Mouse (Mus musculus) left cerebral cortex, postnatal 36 days (tissue): Measurements from ENCODE around the gene Gpat2. TPM values are rescaled to one million over a fixed set of nuclear protein-coding genes. Genes with fewer than 3 reads are reported as not detected.
A peak's percentile ranks its signal among the peaks of the same experiment; 100 is the strongest.

Experiments used
- DNase-seq, 2 experiments: peaks; one replicate each; pipeline ENCODE4 v3.0.0; 2021 to 2022; ENCODE audit warnings: low spot score in 2 of 2, mixed read lengths in 1 of 2
- intact Hi-C: fragments of 180-260 bp; cut with DNase I; formaldehyde crosslinking; loops from one replicate; pipeline ENCODE4 v1.15.1; 2025
- total RNA-seq, 2 experiments: library from RNA; stranded (reverse); gene quantifications; 2 replicates each; pipeline ENCODE4 v1.2.3; 2021

Gpat2 gene
- under 1 TPM in 1 of 2 experiments, not detected in 1; 0.63 TPM for total RNA-seq

GRCm38 (mm10) chr2:127424977-127425376 lies at the start of gene Gpat2:
TSS of gene Gpat2 (plus strand) at chr2:127425199.
- DNase-seq, result no peak
- intact Hi-C loops, result no loop called here

GRCm38 (mm10) chr2:127375759-127376341 lies 49.1 kb upstream of the Gpat2 start:
- no peak for DNase-seq
- intact Hi-C loops, result no loop called here

GRCm38 (mm10) chr2:127376423-127377051 lies 48.5 kb upstream of the Gpat2 start:
- intact Hi-C loops, result no loop called here

GRCm38 (mm10) chr2:127377942-127378610 lies 46.9 kb upstream of the Gpat2 start:
- intact Hi-C loops, result no loop called here
- DNase-seq, result no peak

More at GRCm38 (mm10) chr2:127376423-127377051, 48.5 kb upstream of the Gpat2 start:
- no peak for DNase-seq

- DNase-seq, result no peak
- intact Hi-C loops, result no loop called here
Measured at GRCm38 (mm10) chr2:127378611-127378990, 46.4 kb upstream of the Gpat2 start.

GRCm38 (mm10) chr2:127379250-127379649 lies 45.7 kb upstream of the Gpat2 start:
- intact Hi-C loops, result no loop called here
- no peak for DNase-seq

- intact Hi-C loops, result no loop called here
Measured at GRCm38 (mm10) chr2:127383881-127384280, 41.1 kb upstream of the Gpat2 start.

GRCm38 (mm10) chr2:127387521-127387920 lies 37.5 kb upstream of the Gpat2 start:
- intact Hi-C loops, result no loop called here
- no peak for DNase-seq

More at GRCm38 (mm10) chr2:127383881-127384280, 41.1 kb upstream of the Gpat2 start:
- no peak for DNase-seq

- no peak for DNase-seq
- intact Hi-C loops, result no loop called here
Measured at GRCm38 (mm10) chr2:127390352-127390751, 34.6 kb upstream of the Gpat2 start.

- intact Hi-C loops, result no loop called here
- no peak for DNase-seq
Measured at GRCm38 (mm10) chr2:127390846-127391245, 34.2 kb upstream of the Gpat2 start.

GRCm38 (mm10) chr2:127391323-127391722 lies 33.7 kb upstream of the Gpat2 start:
- intact Hi-C loops, result no loop called here
- no peak for DNase-seq

GRCm38 (mm10) chr2:127394606-127395161 lies 30.3 kb upstream of the Gpat2 start:
- DNase-seq, result no peak
- intact Hi-C loops, result no loop called here

- DNase-seq, result no peak
- intact Hi-C loops, result no loop called here
Measured at GRCm38 (mm10) chr2:127398738-127399137, 26.3 kb upstream of the Gpat2 start.

- no peak for DNase-seq
- intact Hi-C loops, result loop anchor here (5.0 kb wide), 1 partner anchor 39 kb away; no protein-coding TSS in a partner anchor
Measured at GRCm38 (mm10) chr2:127411126-127411525, 13.9 kb upstream of the Gpat2 start.

GRCm38 (mm10) chr2:127415806-127416205 lies 9.2 kb upstream of the Gpat2 start:
- DNase-seq, result no peak
- intact Hi-C loops, result no loop called here

GRCm38 (mm10) chr2:127416706-127417105 lies 8.3 kb upstream of the Gpat2 start:
- intact Hi-C loops, result no loop called here
- DNase-seq, result no peak

GRCm38 (mm10) chr2:127418266-127418970 lies 6.6 kb upstream of the Gpat2 start:
- DNase-seq, result no peak
- intact Hi-C loops, result no loop called here

- DNase-seq, result peak in 1 of 2 experiments; percentile 20
- intact Hi-C loops, result loop anchor here (1.0 kb wide), 1 partner anchor 68 kb away; no protein-coding TSS in a partner anchor
Measured at GRCm38 (mm10) chr2:127430238-127430637, 5.2 kb downstream of the Gpat2 start.

GRCm38 (mm10) chr2:127433487-127434295 lies 8.7 kb downstream of the Gpat2 start:
- intact Hi-C loops, result no loop called here
- DNase-seq, result no peak
